Mouse (Mus musculus) midbrain, postnatal 0 days (tissue): ENCODE data around the gene Fam241b. TPM values are rescaled to one million over a fixed set of nuclear protein-coding genes. Genes with fewer than 3 reads are reported as not detected.

Experiments used
- ATAC-seq: fragments of 200-750 bp; cut with Nextera tagmentation; 2 replicates; pipeline ENCODE4 v1.8.0; 2017; ENCODE audit warnings: moderate number of reproducible peaks, mild to moderate bottlenecking, moderate TSS enrichment, moderate library complexity; ENCODE audit not compliant: low FRiP score
- DNase-seq: peaks from one replicate; pipeline ENCODE4 v3.0.0-alpha.2; 2015; ENCODE audit warnings: low spot score
- H3K27ac ChIP-seq: fragments of 300-500 bp; sonication (generic); 2 replicates; pipeline ENCODE4 v1.5.1; 2014; ENCODE audit warnings: low read depth, mild to moderate bottlenecking, low read length, mixed read lengths
- H3K27me3 ChIP-seq: fragments of 300-500 bp; sonication (generic); 2 replicates; pipeline ENCODE4 v1.6.1; 2014; ENCODE audit warnings: low read length, control low read depth, mixed read lengths; ENCODE audit not compliant: insufficient read depth
- H3K36me3 ChIP-seq: fragments of 300-500 bp; sonication (generic); 2 replicates; pipeline ENCODE4 v1.6.1; 2014; ENCODE audit warnings: low read length, control low read depth, mixed read lengths; ENCODE audit not compliant: insufficient read depth
- H3K4me1 ChIP-seq: fragments of 300-500 bp; sonication (generic); 2 replicates; pipeline ENCODE4 v1.6.1; 2014; ENCODE audit warnings: mild to moderate bottlenecking, control low read depth, antibody characterized with exemption, low read length, mixed read lengths; ENCODE audit not compliant: insufficient read depth
- H3K4me2 ChIP-seq: fragments of 300-500 bp; sonication (generic); 2 replicates; pipeline ENCODE4 v1.6.1; 2014; ENCODE audit warnings: low read depth, mild to moderate bottlenecking, low read length, mixed read lengths; ENCODE audit not compliant: poor library complexity, severe bottlenecking
- H3K4me3 ChIP-seq: fragments of 300-500 bp; sonication (generic); 2 replicates; pipeline ENCODE4 v1.5.1; 2014; ENCODE audit warnings: low read depth, mild to moderate bottlenecking, low read length, moderate library complexity
- H3K9ac ChIP-seq: fragments of 300-500 bp; sonication (generic); replicated peaks from 2 replicates; pipeline ENCODE4 v1.6.1; 2014; ENCODE audit warnings: mild to moderate bottlenecking, low read length, moderate library complexity, mixed read lengths; ENCODE audit not compliant: poor library complexity, severe bottlenecking
- H3K9me3 ChIP-seq: fragments of 300-500 bp; sonication (generic); 2 replicates; pipeline ENCODE4 v1.6.1; 2016; ENCODE audit warnings: low read length, control low read depth
- CTCF ChIP-seq: IDR thresholded peaks from 2 replicates; pipeline ENCODE4 v1.5.1; 2016; ENCODE audit warnings: antibody characterized with exemption, mild to moderate bottlenecking
- WGBS: fragments of 180-500 bp; shearing (Covaris S2); extraction: QIAGEN DNeasy Blood & Tissue Kit; methylation state at CpG from one replicate; pipeline ENCODE4 v1.1.7; 2014; 5-methylcytosine and 5-hydroxymethylcytosine counted together
- polyA plus RNA-seq: library from polyadenylated mRNA; unstranded; fragments of >200 nt; fragmentation: Nextera tagmentation; extraction: Ambion mirVana; gene quantifications from 2 replicates; pipeline ENCODE4 v1.2.1, GENCODE M21; 2015
- total RNA-seq: library from RNA; depleted of rRNA; stranded (reverse); fragments of >200 nt; gene quantifications from 2 replicates; pipeline ENCODE4 v1.2.3, GENCODE M21; 2014; rRNA removed

Gene Fam241b
- total and polyA plus RNA-seq, 2 experiments from 2014 or later = 101 to 208 TPM

- Histone ChIP-seq H3K36me3 (no peaks in the 10 kb centered on the region), H3K9ac (no peak overlapping the region), H3K4me1 (0 out of 2 replicates have a peak, but pooled peaks cover 6% of the 10 kb centered on the region), H3K9me3 (no peaks in the 10 kb centered on the region), H3K4me3 (no peak overlapping the region), H3K27me3 (no peaks in the 10 kb centered on the region), H3K4me2 (no peak overlapping the region), H3K27ac (no peak overlapping the region)
- no peak for TF ChIP-seq CTCF
- DNase-seq (peak; percentile 26), ATAC-seq (no peak)
- WGBS = 60% methylated on average over 14 of the region's 14 CpGs
These were observed 82.6 kb downstream of the Fam241b start for GRCm38 (mm10) chr10:62060969-62061678.

- no peak overlapping the region for H3K9ac ChIP-seq
- no peaks in the 10 kb centered on the region for H3K36me3 ChIP-seq
- ATAC-seq (no peak), DNase-seq (peak; percentile 33)
- no peaks in the 10 kb centered on the region for H3K9me3 ChIP-seq
- 0 out of 2 replicates have a peak, but pooled peaks cover 9% of the 10 kb centered on the region for H3K4me1 ChIP-seq
- no peaks in the 10 kb centered on the region for H3K27me3 ChIP-seq
- TF ChIP-seq CTCF = no peak
- no peak overlapping the region for H3K27ac ChIP-seq
- no peak overlapping the region for H3K4me3 ChIP-seq
- WGBS = 61% methylated on average over 16 of the region's 16 CpGs
- no peak overlapping the region for H3K4me2 ChIP-seq
These were observed 83.4 kb downstream of the Fam241b start for GRCm38 (mm10) chr10:62060224-62060913.

DNA sequence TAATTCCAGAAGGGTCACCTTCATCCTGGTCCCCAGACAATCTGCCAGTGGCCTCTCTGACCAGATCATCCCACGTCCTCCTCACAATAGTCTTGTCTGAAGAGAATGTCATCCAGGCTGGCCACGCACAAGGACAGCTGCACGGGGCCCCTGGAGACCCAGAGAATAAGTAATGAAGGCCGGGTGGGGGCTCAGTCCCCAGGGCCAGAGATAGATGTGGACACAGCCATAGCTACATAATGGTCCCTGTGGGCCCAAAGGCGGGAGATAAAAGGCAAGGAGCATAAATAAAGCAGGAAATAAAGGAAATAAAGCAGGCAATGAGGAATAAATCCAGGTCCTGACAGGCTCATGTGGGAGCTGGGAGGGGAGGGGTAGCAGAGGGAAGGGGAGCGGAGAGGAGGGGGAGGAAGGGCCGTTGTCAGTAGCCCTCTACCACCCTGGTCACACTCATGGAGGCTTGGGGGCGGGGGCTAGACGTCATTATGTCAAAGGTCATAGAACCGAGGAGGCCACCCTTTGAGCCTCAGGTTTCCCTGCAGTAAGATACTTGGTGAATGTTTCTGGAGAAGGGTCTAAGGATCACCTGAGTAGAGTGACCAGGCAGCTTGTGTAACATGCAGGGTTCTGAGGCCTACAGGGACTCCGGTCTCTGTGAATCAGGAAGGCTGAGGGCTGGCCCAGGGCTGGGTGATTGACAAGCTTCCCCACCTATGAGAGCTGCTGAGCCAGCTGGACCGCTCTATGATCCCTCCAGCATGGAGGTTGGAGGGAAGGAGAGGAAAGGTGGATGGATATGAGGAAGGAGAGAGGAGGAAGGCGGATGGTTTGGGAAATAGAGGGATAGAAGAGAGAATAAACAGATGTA is 85.0 kb downstream of the Fam241b start:
- H3K4me3 ChIP-seq = no peak overlapping the region
- no peak overlapping the region for H3K4me2 ChIP-seq
- no peak for TF ChIP-seq CTCF
- 0 out of 2 replicates have a peak, but pooled peaks cover 9% of the 10 kb centered on the region for H3K4me1 ChIP-seq
- no peak for ATAC-seq
- H3K27me3 ChIP-seq = no peaks in the 10 kb centered on the region
- no peak overlapping the region for H3K9ac ChIP-seq
- no peaks in the 10 kb centered on the region for H3K36me3 ChIP-seq
- WGBS = 68% methylated on average over 13 of the region's 13 CpGs
- no peaks in the 10 kb centered on the region for H3K9me3 ChIP-seq
- DNase-seq = peak; percentile 14
- no peak overlapping the region for H3K27ac ChIP-seq

Other genes with a start within 250 kb of the Fam241b start
- gene Col13a1, start 164.8 kb downstream of the Fam241b start, total RNA-seq = 2.6 and 3.7 TPM in 2 replicates
- 1.2 TPM in 2 replicates for gene Col13a1, start 164.8 kb downstream of the Fam241b start, polyA plus RNA-seq
- not detected in 2 replicates for gene Neurog3, start 10.8 kb downstream of the Fam241b start, total RNA-seq
- not detected in 2 replicates for gene Neurog3, start 10.8 kb downstream of the Fam241b start, polyA plus RNA-seq
- gene Tspan15, start 87.3 kb upstream of the Fam241b start, total RNA-seq = 13.8 and 20.2 TPM in 2 replicates
- 17.0 and 19.0 TPM in 2 replicates for gene Tspan15, start 87.3 kb upstream of the Fam241b start, polyA plus RNA-seq
- not detected in 2 replicates for gene Tacr2, start 108.5 kb upstream of the Fam241b start, total RNA-seq
- 0.06 TPM in 1 of 2 replicates, not detected in the other for gene Tacr2, start 108.5 kb upstream of the Fam241b start, polyA plus RNA-seq
- gene Hk1, start 236.0 kb upstream of the Fam241b start, total RNA-seq = 103 and 119 TPM in 2 replicates
- 157 and 163 TPM in 2 replicates for gene Hk1, start 236.0 kb upstream of the Fam241b start, polyA plus RNA-seq